Mouse (Mus musculus) c-Kit-positive CD71-negative TER-119-negative erythroid progenitor cells, embryonic 14.5 days (primary cell): ENCODE measurements around the gene Glyr1.

ENCODE experiments used
- DNase-seq: peaks from one replicate; pipeline ENCODE4 v3.0.0-alpha.2; 2013; ENCODE audit warnings: low read depth

Gene Glyr1

DNA sequence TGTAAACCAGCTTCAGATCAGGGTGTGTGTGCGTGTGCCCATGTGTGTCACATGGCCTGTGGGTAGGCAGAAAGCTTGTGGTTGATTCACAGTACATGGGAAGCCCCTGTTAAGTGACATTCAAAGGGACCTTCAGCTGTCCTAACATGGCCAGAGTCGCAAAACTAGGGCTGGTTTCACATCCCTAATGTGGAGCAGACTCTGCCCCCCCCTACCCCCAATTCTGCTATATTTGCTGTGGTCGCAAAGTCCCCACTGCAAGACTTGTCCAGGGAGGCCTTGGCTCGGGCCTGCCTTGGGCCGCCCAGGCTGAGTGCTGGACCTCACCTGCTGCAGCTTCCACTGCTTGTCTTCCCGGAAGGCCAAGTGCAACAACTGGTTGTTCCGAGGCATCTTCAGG is 38.4 kb downstream of the Glyr1 start:
- no peak for DNase-seq

GRCm38 (mm10) chr16:5010371-5010935 is 39.2 kb downstream of the Glyr1 start:
- DNase-seq = no peak

GRCm38 (mm10) chr16:5008076-5008475 is 41.6 kb downstream of the Glyr1 start:
- DNase-seq = no peak

- DNase-seq = no peak
Measured at GRCm38 (mm10) chr16:5007492-5007891, 42.2 kb downstream of the Glyr1 start.

DNA sequence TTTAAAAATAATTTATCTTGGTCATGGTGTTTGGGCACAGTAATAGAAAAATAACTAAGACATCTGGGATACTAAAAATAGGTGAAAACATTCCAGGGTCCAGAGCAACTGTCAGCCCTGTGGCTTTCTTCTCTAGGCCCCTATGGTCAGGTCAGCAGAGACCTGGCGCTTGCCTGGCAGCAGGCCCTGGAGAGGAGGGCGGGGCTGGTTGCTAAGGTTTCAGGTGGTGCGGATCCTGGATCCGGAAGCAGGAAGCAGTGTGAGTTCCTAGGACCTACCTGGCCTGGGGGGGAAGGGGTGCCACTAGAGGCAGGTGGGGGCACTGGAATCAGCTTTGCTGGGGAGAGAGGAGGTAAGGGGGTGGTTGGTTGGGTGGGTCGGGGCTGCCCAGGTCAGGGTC is 42.6 kb downstream of the Glyr1 start, which contains the start of gene Smim22:
Smim22 (plus strand) TSS at position 222 of the 400 bp plus-strand sequence.
- no peak for DNase-seq

- DNase-seq = no peak
Measured at GRCm38 (mm10) chr16:5000611-5001010, 49.1 kb downstream of the Glyr1 start.

DNA sequence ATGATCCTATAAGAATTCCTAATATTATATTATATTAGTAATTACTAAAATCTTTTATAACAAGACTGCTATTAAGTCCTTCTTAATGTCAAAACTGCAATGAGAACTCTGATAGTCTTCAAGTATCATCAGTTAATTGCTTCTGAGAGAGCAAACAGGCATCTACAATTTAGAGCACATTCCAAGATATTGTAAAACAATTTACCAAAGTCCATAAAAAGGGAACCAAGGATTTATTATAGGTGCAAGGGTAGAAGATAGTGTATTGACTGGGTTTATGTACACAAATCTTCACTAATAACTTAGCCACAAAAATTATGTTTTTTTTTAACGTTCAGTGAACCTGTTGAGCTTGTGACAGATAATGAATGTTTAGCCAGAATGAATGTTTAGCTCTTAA is 50.7 kb downstream of the Glyr1 start:
- no peak for DNase-seq

DNA sequence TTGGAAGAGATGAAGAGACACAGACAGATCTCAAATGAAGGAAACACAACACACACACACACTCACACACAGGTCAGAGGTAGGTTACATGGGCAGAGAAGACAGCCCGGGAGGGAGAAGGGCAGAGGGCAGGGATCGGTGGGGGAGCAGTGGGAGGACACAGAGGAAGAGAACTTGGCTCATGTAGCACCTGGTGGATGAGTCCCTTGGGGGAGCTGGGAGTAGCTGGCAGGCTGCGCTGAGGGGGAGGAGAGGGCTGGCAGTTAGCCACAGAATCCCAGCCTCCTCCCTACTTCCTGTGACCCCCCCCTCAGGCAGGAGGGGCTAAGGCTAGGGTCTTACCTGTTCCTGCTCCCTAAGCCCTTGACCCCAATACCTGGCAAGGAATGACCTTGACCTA is 52.1 kb downstream of the Glyr1 start, which contains the start of gene Sept12:
Sept12 (minus strand) TSS at position 300 of the 400 bp plus-strand sequence.
- no peak for DNase-seq

DNA sequence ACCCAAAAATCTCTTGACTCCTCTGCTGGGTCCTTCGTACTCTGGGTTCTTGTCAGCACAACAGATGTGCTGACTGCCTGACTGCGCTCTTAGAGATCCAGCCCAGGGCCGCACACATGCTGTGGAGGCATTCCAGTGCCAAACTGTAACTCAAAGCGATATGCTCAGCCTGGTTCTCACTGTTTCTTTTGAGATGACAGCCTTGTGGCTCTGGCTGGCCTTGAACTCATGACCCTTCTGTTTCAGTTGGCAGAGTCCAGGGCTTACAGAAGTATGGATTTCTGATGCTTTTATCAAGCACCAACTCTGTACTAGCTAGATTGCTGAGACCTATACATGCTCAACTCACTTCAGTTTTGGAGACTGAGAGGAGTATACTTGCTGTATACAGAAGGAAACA is 56.4 kb downstream of the Glyr1 start:
- DNase-seq = no peak

- no peak for DNase-seq
Measured at GRCm38 (mm10) chr16:4984717-4985116, 64.9 kb downstream of the Glyr1 start.

GRCm38 (mm10) chr16:4979755-4980380 is 69.8 kb downstream of the Glyr1 start:
- no peak for DNase-seq

DNA sequence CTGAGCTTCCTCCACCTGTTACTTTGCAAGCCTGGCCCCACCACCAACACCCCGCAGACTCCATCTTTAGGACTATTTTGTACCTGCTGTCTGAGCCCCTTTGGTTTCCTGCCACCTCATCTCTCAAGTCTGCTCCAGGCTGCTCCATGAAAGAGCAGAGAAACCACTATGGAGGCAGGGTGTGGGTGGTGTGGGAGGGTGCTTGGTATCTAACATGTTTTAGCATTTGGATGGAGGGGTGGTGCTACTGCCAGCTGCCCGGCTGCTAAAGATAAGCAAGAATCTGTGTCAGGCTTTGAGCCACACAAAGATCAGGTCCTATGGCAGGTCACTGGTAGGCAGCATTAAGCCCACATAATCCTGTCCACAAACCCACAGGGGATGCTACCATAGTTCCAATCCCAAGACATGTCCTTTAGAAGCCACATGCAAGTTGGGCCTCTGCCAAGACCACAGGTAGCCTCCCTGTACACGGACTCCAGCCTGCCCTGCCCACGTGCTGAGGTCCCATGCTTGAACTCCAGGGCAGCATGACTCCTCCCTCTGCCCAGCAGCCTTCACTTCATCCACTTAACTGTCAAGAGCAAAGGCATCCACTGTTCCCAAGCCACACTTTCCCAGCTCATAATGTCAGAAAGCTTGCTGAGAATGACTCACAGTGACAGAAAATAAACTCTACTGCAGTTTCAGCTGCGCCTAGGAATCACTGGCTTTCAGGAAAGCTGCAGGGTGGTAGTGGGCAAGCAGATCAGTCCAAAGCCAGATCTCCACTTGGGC is 71.2 kb downstream of the Glyr1 start:
- DNase-seq = no peak

DNA sequence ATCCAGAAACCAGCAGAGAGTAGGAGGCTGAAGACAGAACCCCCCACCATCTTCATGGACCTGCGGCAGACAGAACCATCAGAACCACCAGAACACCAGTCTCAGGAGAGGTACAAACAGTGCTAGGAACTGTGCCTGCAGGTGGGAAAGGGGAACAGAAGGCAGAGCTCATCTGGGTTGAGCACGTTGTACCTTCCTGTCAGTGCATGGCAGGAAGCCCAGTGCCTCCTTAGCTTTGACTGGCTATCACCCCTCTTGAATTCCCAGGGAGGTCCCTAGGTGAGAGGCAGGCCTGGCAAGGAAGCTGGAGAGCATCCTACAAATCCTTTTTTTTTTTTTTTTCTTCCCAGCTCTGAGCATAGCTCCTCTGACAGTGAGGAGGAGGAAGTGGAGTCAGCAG is 73.5 kb downstream of the Glyr1 start:
- DNase-seq = no peak

GRCm38 (mm10) chr16:4974521-4974920 is 75.1 kb downstream of the Glyr1 start:
- DNase-seq = no peak

DNA sequence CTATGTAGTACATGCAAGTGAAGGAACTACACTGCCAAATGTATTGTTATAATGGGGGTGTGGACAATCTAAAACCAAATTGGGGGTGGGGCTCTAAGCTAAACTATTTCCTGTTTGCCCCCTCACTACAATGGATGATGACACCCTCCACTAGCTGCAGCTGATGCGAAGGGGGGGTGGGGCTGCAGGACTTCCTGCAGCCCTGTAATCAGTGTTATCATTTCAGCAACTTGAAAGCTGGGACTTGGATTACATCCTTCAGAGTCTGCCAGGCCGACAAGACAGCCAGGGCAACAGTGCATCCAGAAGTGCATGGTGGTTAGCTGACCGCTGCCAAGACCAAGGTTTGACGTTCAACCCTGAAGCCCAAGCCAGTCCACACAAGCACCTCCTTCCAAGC is 78.0 kb downstream of the Glyr1 start:
- no peak for DNase-seq

- no peak for DNase-seq
Measured at GRCm38 (mm10) chr16:4969055-4969843, 80.4 kb downstream of the Glyr1 start.

DNA sequence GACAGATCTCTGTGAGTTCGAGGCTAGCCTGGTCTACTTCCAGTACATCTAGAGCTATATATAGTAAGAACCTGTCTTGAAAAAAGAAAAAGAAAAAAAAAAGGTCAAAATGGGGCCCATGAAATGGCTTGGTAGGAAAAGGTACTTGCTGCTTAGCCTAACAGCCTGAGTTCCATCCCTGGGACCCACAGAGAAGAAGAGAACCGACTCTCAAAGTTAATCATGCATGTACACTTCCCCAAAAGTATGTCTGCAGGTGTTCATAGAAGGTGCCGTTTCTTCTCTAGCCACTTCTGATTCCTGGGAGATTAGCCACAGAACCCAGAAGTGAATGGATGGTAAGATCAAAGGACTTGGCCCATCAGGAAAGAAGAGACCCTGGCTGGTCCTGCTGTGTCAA is 81.2 kb downstream of the Glyr1 start:
- DNase-seq = no peak

DNA sequence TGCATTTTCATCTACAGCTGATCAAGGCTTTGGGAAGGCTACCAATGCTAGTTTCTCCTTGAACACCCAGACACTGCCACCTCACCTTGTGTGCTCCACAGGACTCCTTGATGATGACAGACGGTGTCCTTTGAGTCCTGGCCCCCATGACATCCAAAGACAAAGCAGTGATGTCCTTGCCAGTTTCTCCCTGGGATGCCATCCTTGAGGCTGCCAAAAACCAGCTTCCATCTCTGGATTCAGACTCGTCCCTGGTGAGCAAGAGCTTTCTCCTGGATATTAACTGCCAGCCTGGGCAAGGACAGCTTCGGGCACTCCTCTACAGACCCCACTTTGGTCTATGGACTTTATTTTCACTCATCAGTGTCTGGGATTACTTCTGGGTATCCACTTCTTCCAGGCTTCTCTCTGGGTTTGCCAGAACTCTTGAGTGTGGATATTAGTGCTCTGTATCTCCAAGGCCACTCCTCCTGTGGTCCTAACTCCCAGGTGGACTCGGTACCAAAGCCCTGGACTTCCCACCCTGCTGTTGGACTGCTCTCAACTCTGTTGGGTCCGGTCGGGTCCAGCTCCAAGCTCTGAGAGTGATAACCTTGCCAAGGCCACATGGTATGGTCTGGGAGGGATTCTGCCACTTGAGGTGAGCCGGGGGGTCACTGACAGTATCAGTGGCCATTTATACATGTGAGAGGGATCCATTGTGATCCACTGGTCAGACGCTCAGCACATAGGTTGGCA is 84.1 kb downstream of the Glyr1 start:
- no peak for DNase-seq

GRCm38 (mm10) chr16:4964731-4965391 is 84.8 kb downstream of the Glyr1 start:
- DNase-seq = no peak
